Mouse (Mus musculus): ENCODE data around the gene Zfp319. TPM values are rescaled to one million over a fixed set of nuclear protein-coding genes. Genes with fewer than 3 reads are reported as not detected.
"Not testable (repeated sequence)": the region's sequence is repeated elsewhere in the genome, so short reads cannot be mapped to it uniquely, and the experiment has no call there.

Gene Zfp319
- 1 to 10 TPM; 7.7 to 8.6 TPM for total RNA-seq (2021)
- long read RNA-seq, experiment 1, full-length matches to known transcripts: 1 of 9 reads
- long read RNA-seq, experiment 1, partial matches to known transcripts: 0 of 9 reads
- long read RNA-seq, experiment 1, other reads (novel, unspliced or antisense): 8 of 9 reads
- long read RNA-seq, experiment 2, full-length matches to known transcripts: 1 of 9 reads
- long read RNA-seq, experiment 2, partial matches to known transcripts: 0 of 9 reads
- long read RNA-seq, experiment 2, other reads (novel, unspliced or antisense): 8 of 9 reads

- DNase-seq: peak; percentile 96
Observed at GRCm38 (mm10) chr8:95331720-95332436, at the start of gene Zfp319, which contains the start of gene Usb1. Gene Zfp319 (minus strand): TSS chr8:95331950. Gene Usb1 (plus strand): TSS chr8:95332284.

GRCm38 (mm10) chr8:95380953-95381352 lies 49.2 kb upstream of the Zfp319 start:
- DNase-seq: peak; percentile 64 to 76

GRCm38 (mm10) chr8:95378928-95379327 lies 47.2 kb upstream of the Zfp319 start:
- DNase-seq: not testable (repeated sequence)

GRCm38 (mm10) chr8:95377863-95378291 lies 46.1 kb upstream of the Zfp319 start:
- DNase-seq: peak; percentile 70 to 81

GRCm38 (mm10) chr8:95377101-95377500 lies 45.4 kb upstream of the Zfp319 start:
- no peak for DNase-seq

GRCm38 (mm10) chr8:95376309-95376999 lies 44.7 kb upstream of the Zfp319 start:
- no peak for DNase-seq

- no peak for DNase-seq
Observed at GRCm38 (mm10) chr8:95375374-95375930, 43.7 kb upstream of the Zfp319 start.

- peak in 1 of 2 experiments; percentile 46 for DNase-seq
Observed at GRCm38 (mm10) chr8:95374429-95374828, 42.7 kb upstream of the Zfp319 start.

- DNase-seq: peak; percentile 64 to 69
Observed at GRCm38 (mm10) chr8:95373389-95374002, 41.7 kb upstream of the Zfp319 start.

GRCm38 (mm10) chr8:95369581-95370326 lies 38.0 kb upstream of the Zfp319 start:
- DNase-seq: no peak

- DNase-seq: no peak
Observed at GRCm38 (mm10) chr8:95363849-95364248, 32.1 kb upstream of the Zfp319 start.

- no peak for DNase-seq
Observed at GRCm38 (mm10) chr8:95362272-95362671, 30.5 kb upstream of the Zfp319 start.

GRCm38 (mm10) chr8:95361016-95361341 lies 29.2 kb upstream of the Zfp319 start:
- no peak for DNase-seq

GRCm38 (mm10) chr8:95360181-95361015 lies 28.6 kb upstream of the Zfp319 start:
- peak; percentile 47 to 49 for DNase-seq

- DNase-seq: peak in 1 of 2 experiments; percentile 46
Observed at GRCm38 (mm10) chr8:95358550-95359411, 27.0 kb upstream of the Zfp319 start.

GRCm38 (mm10) chr8:95354606-95355005 lies 22.9 kb upstream of the Zfp319 start:
- DNase-seq: no peak

- DNase-seq: peak; percentile 57 to 71
Observed at GRCm38 (mm10) chr8:95352871-95353866, 21.4 kb upstream of the Zfp319 start.

All from heart, adult 18-20 months (tissue).